Mouse (Mus musculus): ENCODE measurements at regions not wholly inside any gene's neighbourhood (a gene's known extent, or its start where the extent isn't known, plus 50 kb on each side); places are given as distances from the start of the nearest gene placed in this dataset.

DNA sequence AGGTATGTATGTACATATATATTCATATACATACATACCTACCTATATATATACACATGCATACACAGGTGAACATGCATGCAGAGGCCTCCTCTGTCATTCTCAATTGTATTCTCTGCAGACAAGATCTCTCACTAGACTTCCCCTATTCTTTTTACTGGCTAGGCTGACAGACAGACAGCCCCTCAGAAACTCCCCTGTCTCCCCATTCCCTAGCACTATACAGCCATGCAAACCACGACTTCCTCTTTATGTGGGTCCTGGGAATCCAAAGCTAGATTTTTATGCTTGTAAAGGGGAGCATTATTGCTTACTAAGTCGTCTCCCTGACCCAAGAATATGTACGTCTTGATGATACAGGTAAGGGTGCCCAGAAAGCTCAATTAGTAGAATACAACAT lies 86.9 kb downstream of the Fam124b start:
- no peak for ATAC-seq
- no peaks in the 10 kb centered on the region for H3K27me3 ChIP-seq (replicated peaks; ENCODE audit: control insufficient read depth, insufficient read depth, low read length)
- no peaks in the 10 kb centered on the region for H3K9me3 ChIP-seq (replicated peaks; ENCODE audit: control insufficient read depth, low read length)
- H3K4me2 ChIP-seq (ENCODE audit: low read length) = no peak overlapping the region
- no peaks in the 10 kb centered on the region for H3K36me3 ChIP-seq (ENCODE audit: control insufficient read depth, insufficient read depth, low read length)
- H3K4me1 ChIP-seq (ENCODE audit: control insufficient read depth, insufficient read depth, low read length) = no peaks in the 10 kb centered on the region
- DNase-seq (ENCODE audit: low spot score) = no peak
- no peak overlapping the region for H3K9ac ChIP-seq (ENCODE audit: low read length)
- WGBS = 73% methylated on average over 3 of the region's 3 CpGs
- no peak overlapping the region for H3K4me3 ChIP-seq (ENCODE audit: low read depth, low read length)
- no peak overlapping the region for H3K27ac ChIP-seq (ENCODE audit: low read depth, low read length)

DNA sequence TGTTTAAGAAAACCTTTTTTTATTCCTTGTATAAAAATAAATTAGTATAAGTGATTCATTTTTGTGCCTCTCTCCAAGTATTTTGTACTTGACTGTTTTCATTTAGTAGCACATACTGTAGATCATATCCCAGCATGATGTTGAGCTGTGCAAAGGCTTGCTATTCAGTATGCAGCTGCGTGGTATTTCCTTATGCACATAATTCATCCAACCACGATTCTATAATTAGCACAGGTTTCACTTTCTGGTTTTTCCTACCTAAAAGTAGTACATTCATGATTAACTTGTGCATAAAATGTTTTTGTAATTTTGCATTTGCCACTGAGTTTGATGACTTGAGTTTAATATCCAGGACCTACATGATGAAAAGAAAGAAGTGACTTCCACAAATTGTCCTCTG lies 94.3 kb downstream of the Fam124b start:
- Histone ChIP-seq H3K4me1 (ENCODE audit: control insufficient read depth, insufficient read depth, low read length) (no peaks in the 10 kb centered on the region), H3K27ac (ENCODE audit: low read depth, low read length) (no peak overlapping the region), H3K36me3 (ENCODE audit: control insufficient read depth, insufficient read depth, low read length) (no peaks in the 10 kb centered on the region), H3K27me3 (replicated peaks; ENCODE audit: control insufficient read depth, insufficient read depth, low read length) (no peaks in the 10 kb centered on the region), H3K9ac (ENCODE audit: low read length) (no peak overlapping the region), H3K4me2 (ENCODE audit: low read length) (no peak overlapping the region), H3K9me3 (replicated peaks; ENCODE audit: control insufficient read depth, low read length) (no peaks in the 10 kb centered on the region), H3K4me3 (ENCODE audit: low read depth, low read length) (no peak overlapping the region)
- DNase-seq (ENCODE audit: low spot score) (no peak), ATAC-seq (no peak)
- WGBS = 91% methylated on average over 2 of the region's 2 CpGs

DNA sequence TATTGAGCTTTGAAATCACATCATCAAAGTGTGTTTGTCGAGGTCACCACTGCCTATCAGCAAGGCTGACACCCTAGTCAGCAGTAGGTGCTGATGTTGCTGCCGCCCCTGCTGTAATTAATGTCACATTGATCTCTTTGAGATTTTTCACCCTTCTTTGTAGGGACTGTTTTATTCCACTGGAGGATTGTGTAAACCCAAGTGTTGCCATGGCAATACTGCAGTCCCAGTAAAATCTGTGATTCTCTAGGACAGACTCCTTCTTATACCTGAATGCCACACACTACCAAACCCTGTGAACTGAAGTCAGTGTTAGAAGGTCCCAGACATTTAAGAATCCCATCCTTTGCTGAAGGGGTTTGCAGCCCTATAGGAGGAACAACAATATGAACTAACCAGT lies 102.4 kb downstream of the Fam124b start:
- ATAC-seq (no peak), DNase-seq (ENCODE audit: low spot score) (peak; percentile 4)
- H3K27ac ChIP-seq (ENCODE audit: low read depth, low read length) = no peak overlapping the region
- no peaks in the 10 kb centered on the region for H3K9me3 ChIP-seq (replicated peaks; ENCODE audit: control insufficient read depth, low read length)
- no peaks in the 10 kb centered on the region for H3K27me3 ChIP-seq (replicated peaks; ENCODE audit: control insufficient read depth, insufficient read depth, low read length)
- H3K4me2 ChIP-seq (ENCODE audit: low read length) = no peak overlapping the region
- no peaks in the 10 kb centered on the region for H3K36me3 ChIP-seq (ENCODE audit: control insufficient read depth, insufficient read depth, low read length)
- H3K4me1 ChIP-seq (ENCODE audit: control insufficient read depth, insufficient read depth, low read length) = no peaks in the 10 kb centered on the region
- 46% methylated on average over 2 of the region's 2 CpGs for WGBS
- H3K4me3 ChIP-seq (ENCODE audit: low read depth, low read length) = no peak overlapping the region
- H3K9ac ChIP-seq (ENCODE audit: low read length) = no peak overlapping the region

DNA sequence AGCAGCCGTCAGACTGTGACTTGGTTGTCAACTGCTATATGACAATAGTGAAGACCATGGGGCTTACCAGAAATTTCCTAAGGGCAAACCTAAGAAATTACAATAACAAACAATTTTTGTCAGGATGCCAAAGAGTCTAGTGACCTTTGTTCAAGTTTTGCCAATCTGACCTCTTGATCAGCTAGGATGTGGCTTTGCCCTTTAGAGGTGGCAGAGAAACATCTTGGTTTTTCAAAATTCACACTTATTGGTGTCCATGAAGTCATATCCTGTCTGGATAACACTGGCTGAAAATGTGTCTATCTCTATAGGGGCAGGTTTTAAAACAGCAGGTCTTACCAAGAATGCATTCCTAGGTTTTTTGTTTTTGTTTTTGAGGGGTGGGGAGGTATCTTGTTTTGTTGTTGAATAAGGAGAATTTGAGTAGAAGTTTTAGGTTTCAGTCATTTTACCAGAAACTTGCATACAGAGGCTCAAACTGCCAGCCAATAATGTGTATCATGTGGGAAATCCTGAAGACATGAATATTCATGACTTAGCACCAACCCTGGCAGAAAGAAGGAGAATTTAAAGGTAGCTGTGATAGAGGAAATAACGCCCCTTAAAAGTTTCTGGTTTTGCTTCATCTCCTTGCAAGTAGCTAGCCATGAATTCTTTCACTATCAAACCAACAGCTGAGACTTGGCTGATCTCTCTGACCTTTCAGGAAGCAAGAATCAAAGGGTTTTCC lies 110.4 kb downstream of the Fam124b start:
- ATAC-seq (no peak), DNase-seq (ENCODE audit: low spot score) (no peak)
- Histone ChIP-seq H3K4me1 (ENCODE audit: control insufficient read depth, insufficient read depth, low read length) (no peaks in the 10 kb centered on the region), H3K27me3 (replicated peaks; ENCODE audit: control insufficient read depth, insufficient read depth, low read length) (no peaks in the 10 kb centered on the region), H3K9ac (ENCODE audit: low read length) (no peak overlapping the region), H3K36me3 (ENCODE audit: control insufficient read depth, insufficient read depth, low read length) (no peaks in the 10 kb centered on the region), H3K4me3 (ENCODE audit: low read depth, low read length) (no peak overlapping the region), H3K4me2 (ENCODE audit: low read length) (no peak overlapping the region), H3K27ac (ENCODE audit: low read depth, low read length) (no peak overlapping the region), H3K9me3 (replicated peaks; ENCODE audit: control insufficient read depth, low read length) (no peaks in the 10 kb centered on the region)
- 75% methylated on average over 2 of the region's 2 CpGs for WGBS

DNA sequence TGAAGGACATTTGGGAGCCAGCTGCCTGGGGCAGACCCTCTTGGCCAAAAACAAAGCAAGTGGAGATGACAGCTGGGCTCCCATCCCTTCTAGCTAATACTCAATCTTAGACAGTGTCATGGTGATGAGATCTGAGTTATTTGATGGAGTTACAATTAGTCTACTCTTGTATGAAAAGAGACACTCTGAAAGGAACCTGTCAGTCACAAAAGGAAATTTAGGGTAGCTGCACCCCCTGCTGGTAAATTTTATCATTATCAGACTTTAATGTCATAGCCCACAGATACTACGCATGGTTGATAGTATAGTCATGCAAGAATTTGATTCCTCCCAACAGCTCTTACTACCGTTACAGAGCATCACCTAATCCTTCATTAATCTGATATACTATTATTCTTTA lies 112.0 kb downstream of the Fam124b start:
- 78% methylated on average over 2 of the region's 2 CpGs for WGBS
- ATAC-seq = peak; percentile 32; the same call in 1 of the 2 replicates
- Histone ChIP-seq H3K36me3 (ENCODE audit: control insufficient read depth, insufficient read depth, low read length) (no peaks in the 10 kb centered on the region), H3K27me3 (replicated peaks; ENCODE audit: control insufficient read depth, insufficient read depth, low read length) (no peaks in the 10 kb centered on the region), H3K4me1 (ENCODE audit: control insufficient read depth, insufficient read depth, low read length) (no peaks in the 10 kb centered on the region), H3K9me3 (replicated peaks; ENCODE audit: control insufficient read depth, low read length) (no peaks in the 10 kb centered on the region), H3K4me2 (ENCODE audit: low read length) (no peak overlapping the region), H3K9ac (ENCODE audit: low read length) (no peak overlapping the region), H3K27ac (ENCODE audit: low read depth, low read length) (no peak overlapping the region), H3K4me3 (ENCODE audit: low read depth, low read length) (no peak overlapping the region)
- DNase-seq (ENCODE audit: low spot score) = peak; percentile 56

DNA sequence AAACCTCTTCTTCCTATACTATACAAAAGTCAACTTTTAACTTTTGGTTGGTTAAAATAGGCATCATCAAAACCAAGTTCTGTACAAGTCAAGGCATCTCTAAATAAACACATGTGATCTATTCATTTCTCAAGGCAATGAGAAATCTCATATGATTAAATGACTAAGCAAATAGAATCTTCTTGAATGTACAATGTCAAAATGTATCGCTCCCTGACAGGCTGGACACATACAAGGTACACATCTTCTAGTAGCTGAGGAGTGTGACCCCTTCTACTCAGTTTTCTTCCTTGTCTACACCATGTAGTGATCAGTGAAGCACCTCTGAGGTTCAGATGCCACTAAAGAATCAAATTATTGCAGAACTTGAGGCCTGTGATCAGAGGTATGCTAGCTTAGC lies 120.0 kb downstream of the Fam124b start:
- ATAC-seq = no peak
- Histone ChIP-seq H3K27ac (ENCODE audit: low read depth, low read length) (no peak overlapping the region), H3K4me3 (ENCODE audit: low read depth, low read length) (no peak overlapping the region), H3K4me2 (ENCODE audit: low read length) (no peak overlapping the region), H3K4me1 (ENCODE audit: control insufficient read depth, insufficient read depth, low read length) (no peaks in the 10 kb centered on the region), H3K9ac (ENCODE audit: low read length) (no peak overlapping the region), H3K9me3 (replicated peaks; ENCODE audit: control insufficient read depth, low read length) (no peaks in the 10 kb centered on the region), H3K27me3 (replicated peaks; ENCODE audit: control insufficient read depth, insufficient read depth, low read length) (no peaks in the 10 kb centered on the region), H3K36me3 (ENCODE audit: control insufficient read depth, insufficient read depth, low read length) (no peaks in the 10 kb centered on the region)
- DNase-seq (ENCODE audit: low spot score) = no peak
- 98% methylated on average over 1 of the region's 1 CpGs for WGBS

DNA sequence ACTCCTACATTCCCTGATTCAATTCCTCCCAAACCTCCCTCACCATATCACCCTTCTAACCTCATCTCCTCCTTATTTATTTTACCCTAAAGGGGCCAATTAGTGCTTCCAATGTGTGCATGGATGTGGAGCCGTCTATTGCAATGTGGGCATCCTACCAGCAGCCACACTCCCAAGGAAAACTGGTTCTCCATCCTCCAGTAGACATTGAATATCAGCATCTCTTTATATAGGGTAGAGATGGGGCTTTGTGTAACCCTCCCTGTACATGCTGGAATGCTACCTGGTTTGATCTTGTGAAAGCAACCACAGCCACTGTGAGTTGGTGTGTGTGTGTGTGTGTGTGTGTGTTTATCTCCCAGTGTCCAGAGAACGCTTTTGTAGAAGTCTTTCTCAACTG lies 126.5 kb downstream of the Fam124b start:
- no peak overlapping the region for H3K27ac ChIP-seq (ENCODE audit: low read depth, low read length)
- no peaks in the 10 kb centered on the region for H3K27me3 ChIP-seq (replicated peaks; ENCODE audit: control insufficient read depth, insufficient read depth, low read length)
- ATAC-seq = no peak
- WGBS = 84% methylated on average over 2 of the region's 2 CpGs
- no peak overlapping the region for H3K4me2 ChIP-seq (ENCODE audit: low read length)
- no peaks in the 10 kb centered on the region for H3K9me3 ChIP-seq (replicated peaks; ENCODE audit: control insufficient read depth, low read length)
- no peak overlapping the region for H3K9ac ChIP-seq (ENCODE audit: low read length)
- no peak overlapping the region for H3K4me3 ChIP-seq (ENCODE audit: low read depth, low read length)
- H3K4me1 ChIP-seq (ENCODE audit: control insufficient read depth, insufficient read depth, low read length) = no peaks in the 10 kb centered on the region
- no peak for DNase-seq (ENCODE audit: low spot score)
- H3K36me3 ChIP-seq (ENCODE audit: control insufficient read depth, insufficient read depth, low read length) = no peaks in the 10 kb centered on the region

DNA sequence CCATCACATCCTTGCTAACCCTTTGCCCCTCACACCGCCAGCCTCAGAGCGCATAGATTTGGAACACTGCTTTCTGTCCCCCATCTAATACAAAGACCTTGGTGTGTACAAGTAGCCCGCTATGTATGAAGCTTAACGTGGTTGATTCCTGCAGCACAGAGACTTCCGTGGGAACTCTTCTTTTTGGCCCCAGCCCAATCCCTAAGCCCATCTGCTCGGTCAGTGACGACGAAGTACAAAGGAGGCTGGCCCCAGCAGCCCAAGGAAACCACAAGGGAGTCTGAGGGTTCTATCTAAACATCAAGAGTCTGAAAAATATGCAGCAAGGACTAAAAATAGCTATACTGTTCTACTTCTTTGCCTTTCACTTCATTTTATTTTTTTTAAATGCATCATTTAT lies 126.9 kb downstream of the Fam124b start:
- Histone ChIP-seq H3K36me3 (ENCODE audit: control insufficient read depth, insufficient read depth, low read length) (no peaks in the 10 kb centered on the region), H3K9me3 (replicated peaks; ENCODE audit: control insufficient read depth, low read length) (no peaks in the 10 kb centered on the region), H3K27ac (ENCODE audit: low read depth, low read length) (no peak overlapping the region), H3K27me3 (replicated peaks; ENCODE audit: control insufficient read depth, insufficient read depth, low read length) (no peaks in the 10 kb centered on the region), H3K9ac (ENCODE audit: low read length) (no peak overlapping the region), H3K4me1 (ENCODE audit: control insufficient read depth, insufficient read depth, low read length) (no peaks in the 10 kb centered on the region), H3K4me2 (ENCODE audit: low read length) (no peak overlapping the region), H3K4me3 (ENCODE audit: low read depth, low read length) (no peak overlapping the region)
- ATAC-seq (no peak), DNase-seq (ENCODE audit: low spot score) (no peak)
- WGBS = 79% methylated on average over 8 of the region's 8 CpGs

DNA sequence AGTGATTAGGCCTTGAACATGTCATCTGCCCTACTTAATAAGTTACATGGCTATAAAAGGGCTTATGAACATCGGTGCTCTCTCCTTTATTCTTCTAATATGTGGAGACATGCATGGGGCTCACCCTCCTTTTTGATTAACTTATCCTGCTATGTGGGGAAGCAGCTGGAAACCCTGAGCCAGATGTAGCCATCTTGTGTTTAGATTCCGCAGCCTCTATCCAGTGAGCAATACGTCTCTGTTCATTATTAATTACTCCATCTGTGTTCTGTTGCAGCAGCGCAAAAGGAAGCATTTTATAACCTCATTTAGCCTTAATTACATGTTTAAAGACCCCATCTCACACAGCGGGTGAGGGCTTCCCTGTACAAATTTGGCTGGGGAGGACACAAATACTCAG lies 129.6 kb downstream of the Fam124b start:
- ATAC-seq (no peak), DNase-seq (ENCODE audit: low spot score) (no peak)
- H3K9me3 ChIP-seq (replicated peaks; ENCODE audit: control insufficient read depth, low read length) = no peaks in the 10 kb centered on the region
- H3K9ac ChIP-seq (ENCODE audit: low read length) = no peak overlapping the region
- 76% methylated on average over 5 of the region's 5 CpGs for WGBS
- no peaks in the 10 kb centered on the region for H3K27me3 ChIP-seq (replicated peaks; ENCODE audit: control insufficient read depth, insufficient read depth, low read length)
- no peaks in the 10 kb centered on the region for H3K36me3 ChIP-seq (ENCODE audit: control insufficient read depth, insufficient read depth, low read length)
- no peaks in the 10 kb centered on the region for H3K4me1 ChIP-seq (ENCODE audit: control insufficient read depth, insufficient read depth, low read length)
- no peak overlapping the region for H3K27ac ChIP-seq (ENCODE audit: low read depth, low read length)
- H3K4me3 ChIP-seq (ENCODE audit: low read depth, low read length) = no peak overlapping the region
- no peak overlapping the region for H3K4me2 ChIP-seq (ENCODE audit: low read length)
